21 mouse cellular contexts compared by ENCODE assay signal in genomic region chr13:63766065-63766464, GRCm38 (mm10). TPM values are rescaled to one million over a fixed set of nuclear protein-coding genes. Genes with fewer than 3 reads are reported as not detected.
DNase-seq lines count a peak whose midpoint lies in the region; ATAC-seq lines count a peak whose summit lies in the region.
"Had no signal": no experiment of that assay in that cellular context is flagged by ENCODE, and none has a peak within 500 bp of the region (broad histone marks: within the 10 kb centered on the region; RNA-seq: fewer than 3 reads in every experiment).

No protein-coding gene starts in this region.

- no peaks in the 10 kb centered on the region for H3K36me3 ChIP-seq in kidney, embryonic 15.5 days
- no peaks in the 10 kb centered on the region for H3K36me3 ChIP-seq in embryonic facial prominence, embryonic 11.5 days (replicated peaks; ENCODE audit: control insufficient read depth, insufficient read depth, low read depth, low read length)
- H3K36me3 ChIP-seq in limb, embryonic 15.5 days, result no peaks in the 10 kb centered on the region
- no peaks in the 10 kb centered on the region for H3K36me3 ChIP-seq in forebrain, embryonic 11.5 days (ENCODE audit: control insufficient read depth, insufficient read depth, low read length)
- H3K36me3 ChIP-seq: forebrain, embryonic 15.5 days; hindbrain, embryonic 13.5 days had no signal

- H3K4me2 ChIP-seq in kidney, embryonic 15.5 days, result no peak overlapping the region
- H3K4me2 ChIP-seq in embryonic facial prominence, embryonic 11.5 days (ENCODE audit: low read depth, low read length), result no peak overlapping the region
- no peak overlapping the region for H3K4me2 ChIP-seq in limb, embryonic 15.5 days
- no peak overlapping the region for H3K4me2 ChIP-seq in forebrain, embryonic 11.5 days (ENCODE audit: low read depth, low read length, severe bottlenecking)
- H3K4me2 ChIP-seq: forebrain, embryonic 15.5 days; hindbrain, embryonic 13.5 days had no signal

- peak; percentile 75; the same call in 1 of the 2 replicates for ATAC-seq in kidney, embryonic 15.5 days (replicated peaks; ENCODE audit: low FRiP score)
- 0 out of 2 replicates have a peak, but pooled peaks have one; percentile 62 for ATAC-seq in embryonic facial prominence, embryonic 11.5 days (replicated peaks; ENCODE audit: insufficient number of reproducible peaks, low FRiP score, low TSS enrichment, low read depth)
- peak; percentile 55; the same call in 1 of the 2 replicates for ATAC-seq in limb, embryonic 15.5 days (ENCODE audit: insufficient number of reproducible peaks, low FRiP score, low TSS enrichment, low read depth)
- no peak for ATAC-seq in forebrain, embryonic 11.5 days (replicated peaks; ENCODE audit: low FRiP score)
- ATAC-seq: activated CD4-positive, CD25-positive, alpha-beta regulatory T cell, adult 4 months; forebrain, embryonic 15.5 days had no signal

- H3K27me3 ChIP-seq in kidney, embryonic 15.5 days, result no peaks in the 10 kb centered on the region
- H3K27me3 ChIP-seq in embryonic facial prominence, embryonic 11.5 days (ENCODE audit: control insufficient read depth, insufficient read depth, low read length), result no peaks in the 10 kb centered on the region
- H3K27me3 ChIP-seq in limb, embryonic 15.5 days, result no peaks in the 10 kb centered on the region
- H3K27me3 ChIP-seq in forebrain, embryonic 11.5 days (ENCODE audit: control insufficient read depth, insufficient read depth, low read length), result no peaks in the 10 kb centered on the region
- H3K27me3 ChIP-seq: forebrain, embryonic 15.5 days; hindbrain, embryonic 13.5 days; megakaryocyte, embryonic 14.5 days had no signal

- H3K9ac ChIP-seq in kidney, embryonic 15.5 days, result no peak overlapping the region
- H3K9ac ChIP-seq in embryonic facial prominence, embryonic 11.5 days (replicated peaks; ENCODE audit: low read length), result no peak overlapping the region
- no peak overlapping the region for H3K9ac ChIP-seq in limb, embryonic 15.5 days
- no peak overlapping the region for H3K9ac ChIP-seq in forebrain, embryonic 11.5 days (ENCODE audit: low read length)
- H3K9ac ChIP-seq: forebrain, embryonic 15.5 days; hindbrain, embryonic 13.5 days had no signal

- no peaks in the 10 kb centered on the region for H3K9me3 ChIP-seq in kidney, embryonic 15.5 days (replicated peaks)
- no peaks in the 10 kb centered on the region for H3K9me3 ChIP-seq in embryonic facial prominence, embryonic 11.5 days (replicated peaks; ENCODE audit: control insufficient read depth, low read length)
- H3K9me3 ChIP-seq in limb, embryonic 15.5 days, result no peaks in the 10 kb centered on the region
- no peaks in the 10 kb centered on the region for H3K9me3 ChIP-seq in forebrain, embryonic 11.5 days (ENCODE audit: control insufficient read depth, low read length)
- H3K9me3 ChIP-seq: forebrain, embryonic 15.5 days; hindbrain, embryonic 13.5 days; megakaryocyte, embryonic 14.5 days had no signal

- no peak for DNase-seq in kidney, adult 9 months
- DNase-seq in embryo, embryonic 10 days (ENCODE audit: low spot score), result peak; percentile 55
- peak; percentile 70 for DNase-seq in embryonic facial prominence, embryonic 11.5 days (ENCODE audit: low spot score)
- DNase-seq in gastrocnemius, postnatal 10 days, result no peak
- DNase-seq in forebrain, embryonic 11.5 days (ENCODE audit: low spot score), result no peak
- no peak for DNase-seq in cerebellum, adult 8-10 months
- DNase-seq: adrenal gland, postnatal 36 days; cerebellum, adult 9-11 months; heart, adult 2 months; kidney, adult 8-10 months; layer of hippocampus, postnatal 36 days; liver; lung, adult 2 months; right cerebral cortex, adult 18-20 months; thymus, postnatal 36 days had no signal

- WGBS in kidney, embryonic 15.5 days, result 13% methylated on average over 11 of the region's 11 CpGs
- 39% methylated on average over 11 of the region's 11 CpGs for WGBS in embryonic facial prominence, embryonic 11.5 days
- WGBS in limb, embryonic 15.5 days, result 29% methylated on average over 11 of the region's 11 CpGs
- 72% methylated on average over 11 of the region's 11 CpGs for WGBS in forebrain, embryonic 11.5 days

- no peak overlapping the region for H3K27ac ChIP-seq in kidney, embryonic 15.5 days
- no peak overlapping the region for H3K27ac ChIP-seq in embryonic facial prominence, embryonic 11.5 days (replicated peaks; ENCODE audit: low read depth, low read length)
- no peak overlapping the region for H3K27ac ChIP-seq in limb, embryonic 15.5 days
- no peak overlapping the region for H3K27ac ChIP-seq in forebrain, embryonic 11.5 days (ENCODE audit: low read depth, low read length)
- H3K27ac ChIP-seq: forebrain, embryonic 15.5 days; heart, adult 2 months; hindbrain, embryonic 13.5 days had no signal

- peaks cover 4% of the 10 kb centered on the region for H3K4me1 ChIP-seq in kidney, embryonic 15.5 days
- H3K4me1 ChIP-seq in embryonic facial prominence, embryonic 11.5 days (ENCODE audit: control insufficient read depth, insufficient read depth, low read length), result no peaks in the 10 kb centered on the region
- H3K4me1 ChIP-seq in limb, embryonic 15.5 days, result peaks cover 7% of the 10 kb centered on the region
- H3K4me1 ChIP-seq in forebrain, embryonic 11.5 days (replicated peaks; ENCODE audit: control insufficient read depth, insufficient read depth, low read length), result no peaks in the 10 kb centered on the region
- H3K4me1 ChIP-seq: forebrain, embryonic 15.5 days; hindbrain, embryonic 13.5 days; megakaryocyte, embryonic 14.5 days had no signal

- H3K4me3 ChIP-seq in kidney, embryonic 15.5 days (replicated peaks), result no peak overlapping the region
- no peak overlapping the region for H3K4me3 ChIP-seq in embryonic facial prominence, embryonic 11.5 days (ENCODE audit: low read depth, low read length)
- H3K4me3 ChIP-seq in limb, embryonic 15.5 days, result no peak overlapping the region
- H3K4me3 ChIP-seq in forebrain, embryonic 11.5 days (ENCODE audit: low read depth, low read length), result no peak overlapping the region
- H3K4me3 ChIP-seq: forebrain, embryonic 15.5 days; heart, adult 2 months; hindbrain, embryonic 13.5 days; megakaryocyte, embryonic 14.5 days had no signal

RNA-seq across cellular contexts. Expression of gene Ercc6l2, which starts 49.0 kb away (rescaled TPM):
- polyA plus RNA-seq in kidney, embryonic 15.5 days (2015; fragmentation: Nextera tagmentation; extraction: Ambion mirVana), result 26.7 and 28.5 TPM in 2 replicates
- 23.1 and 29.5 TPM in 2 replicates for polyA plus RNA-seq in embryonic facial prominence, embryonic 11.5 days (2014; fragmentation: Nextera tagmentation; extraction: Ambion mirVana)
- 23.0 and 24.3 TPM in 2 replicates for polyA plus RNA-seq in limb, embryonic 15.5 days (2015; fragmentation: Nextera tagmentation; extraction: Ambion mirVana)
- 10 to 100 TPM; 15.1 to 16.8 TPM for total RNA-seq in gastrocnemius, postnatal 10 days (2021)
- polyA plus RNA-seq in forebrain, embryonic 11.5 days (2014; fragmentation: Nextera tagmentation; extraction: Ambion mirVana), result 20.1 and 27.1 TPM in 2 replicates

Comparison
In these comparisons a context has a peak if more than half of its experiments do, and no peak if none do; other contexts are left out.
1. DNase-seq: peak in embryo, embryonic 10 days (single experiment) and embryonic facial prominence, embryonic 11.5 days (single experiment); none in kidney, adult 9 months (single experiment), gastrocnemius, postnatal 10 days (single experiment), forebrain, embryonic 11.5 days (single experiment) and cerebellum, adult 8-10 months (single experiment).